Mouse (Mus musculus) ES-Bruce4 (cell line): ENCODE data around the gene Ankrd40.

Experiments used
- CTCF ChIP-seq: IDR thresholded peaks from one replicate; pipeline ENCODE4 v1.8.1; 2011; ENCODE audit warnings: low read depth, low read length
- EP300 ChIP-seq: IDR thresholded peaks from 2 replicates; pipeline ENCODE4 v1.6.1; 2011; ENCODE audit warnings: low read depth, low read length; ENCODE audit not compliant: insufficient read depth
- POLR2A ChIP-seq: IDR thresholded peaks from one replicate; pipeline ENCODE4 v1.8.1; 2011; ENCODE audit warnings: low read length; ENCODE audit not compliant: insufficient read depth

DNA sequence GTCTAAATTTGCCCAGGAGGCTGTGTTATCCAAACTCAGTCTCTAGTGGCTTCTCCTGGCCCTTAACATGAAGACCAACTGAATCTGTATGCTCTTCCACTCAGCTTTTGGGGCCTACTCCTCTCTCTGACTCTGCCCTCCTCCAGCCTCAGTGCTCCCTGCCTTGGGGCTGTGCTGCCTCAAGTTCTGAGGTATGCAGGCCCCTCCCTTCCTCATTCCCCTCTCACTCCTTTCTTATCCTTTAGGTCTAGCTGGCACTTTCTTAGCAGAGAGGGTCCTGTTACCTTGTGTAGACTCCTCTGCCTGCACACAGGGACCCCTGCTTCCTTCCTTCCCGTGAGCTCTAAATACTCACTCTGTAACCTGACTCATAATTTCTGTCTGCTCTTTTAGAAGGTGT lies 16.7 kb downstream of the Ankrd40 start:
- TF ChIP-seq CTCF (no peak), EP300 (no peak), POLR2A (no peak)
